In the genomic region with DNA sequence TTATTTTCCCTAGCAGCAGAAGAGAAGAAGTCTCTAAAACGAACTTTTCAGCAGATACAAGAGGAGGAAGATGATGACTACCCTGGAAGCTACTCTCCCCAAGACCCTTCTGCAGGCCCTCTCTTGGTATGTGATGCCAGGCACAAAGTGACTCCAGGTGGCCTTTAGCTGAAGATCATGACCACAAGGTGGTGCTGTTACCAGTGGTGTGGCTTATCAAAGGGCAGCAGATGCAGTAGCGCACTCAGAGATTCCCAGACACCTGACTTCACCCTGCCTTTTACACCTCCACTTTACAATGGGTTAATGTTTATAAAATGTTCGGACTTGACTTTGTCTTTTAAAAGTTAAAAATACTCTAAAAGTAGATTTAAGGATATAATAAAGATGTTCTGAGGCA, we compare ENCODE assay signal across 9 mouse cellular contexts. TPM values are rescaled to one million over a fixed set of nuclear protein-coding genes. Genes with fewer than 3 reads are reported as not detected.
A peak's percentile ranks its signal among the peaks of the same experiment; 100 is the strongest.
DNase-seq lines count a peak whose midpoint lies in the region; ATAC-seq and TF ChIP-seq lines count a peak whose summit lies in the region.
"Had no signal": no experiment of that assay in that cellular context is flagged by ENCODE, and none has a peak within 500 bp of the region (broad histone marks: within the 10 kb centered on the region; RNA-seq: fewer than 3 reads in every experiment).

No protein-coding gene starts in this region.

- peak; percentile 52; the same call in 1 of the 2 replicates for TF ChIP-seq CTCF in G1E (IDR thresholded peaks at IDR 0.05; ENCODE audit: low read depth, low read length)

- H3K4me3 ChIP-seq in G1E (ENCODE audit: low read depth, low read length), result no peak overlapping the region
- H3K4me3 ChIP-seq in limb, embryonic 10.5 days, result no peak overlapping the region
- H3K4me3 ChIP-seq in intestine, embryonic 16.5 days (ENCODE audit: low read length), result no peak overlapping the region
- H3K4me3 ChIP-seq: megakaryocyte, embryonic 14.5 days had no signal

- peaks cover 85% of the 10 kb centered on the region for H3K36me3 ChIP-seq in G1E (replicated peaks)
- H3K36me3 ChIP-seq in limb, embryonic 10.5 days, result peaks cover 94% of the 10 kb centered on the region
- peaks cover 22% of the 10 kb centered on the region for H3K36me3 ChIP-seq in intestine, embryonic 16.5 days (ENCODE audit: control insufficient read depth, insufficient read depth, low read length)

- WGBS in limb, embryonic 10.5 days, result 74% methylated on average over 3 of the region's 3 CpGs
- 61% methylated on average over 3 of the region's 3 CpGs for WGBS in intestine, embryonic 16.5 days

- peak; percentile 57 for DNase-seq in layer of hippocampus, adult 11-12 months (ENCODE audit: low spot score)
- no peak for DNase-seq in layer of hippocampus, adult 9-11 months
- no peak for DNase-seq in G1E (ENCODE audit: low spot score)
- peak; percentile 38 for DNase-seq in gastrocnemius, postnatal 14 days
- peak; percentile 61 for DNase-seq in limb, embryonic 10.5 days (ENCODE audit: low spot score)
- DNase-seq in retina, embryonic 14.5 days (ENCODE audit: low spot score), result peak; percentile 83

- no peak overlapping the region for H3K4me2 ChIP-seq in intestine, embryonic 16.5 days (ENCODE audit: low read depth, low read length)

- no peak overlapping the region for H3K9ac ChIP-seq in intestine, embryonic 16.5 days (ENCODE audit: low read depth, low read length)

- peaks cover 3% of the 10 kb centered on the region; the same call in 1 of the 2 replicates for H3K4me1 ChIP-seq in G1E (ENCODE audit: insufficient read depth, low read depth, low read length)
- no peaks in the 10 kb centered on the region for H3K4me1 ChIP-seq in limb, embryonic 10.5 days
- H3K4me1 ChIP-seq in intestine, embryonic 16.5 days (ENCODE audit: control insufficient read depth, insufficient read depth, low read length), result no peaks in the 10 kb centered on the region

- intact Hi-C loops in gastrocnemius, postnatal 14 days (cut with DNase I; ENCODE audit: low total_unique reads), result loop anchor here (1.0 to 5.0 kb wide), 2 partner anchors 10 to 154 kb away; no protein-coding TSS in a partner anchor

- no peak overlapping the region for H3K27ac ChIP-seq in limb, embryonic 10.5 days
- no peak overlapping the region for H3K27ac ChIP-seq in intestine, embryonic 16.5 days (ENCODE audit: low read length)

- no peaks in the 10 kb centered on the region for H3K27me3 ChIP-seq in G1E (ENCODE audit: insufficient read depth, low read length)
- no peaks in the 10 kb centered on the region for H3K27me3 ChIP-seq in limb, embryonic 10.5 days (ENCODE audit: low read depth, poor library complexity, severe bottlenecking)
- H3K27me3 ChIP-seq in intestine, embryonic 16.5 days (replicated peaks; ENCODE audit: control insufficient read depth, insufficient read depth, low read length), result no peaks in the 10 kb centered on the region
- H3K27me3 ChIP-seq: megakaryocyte, embryonic 14.5 days had no signal

- no peaks in the 10 kb centered on the region for H3K9me3 ChIP-seq in G1E (replicated peaks)
- no peaks in the 10 kb centered on the region for H3K9me3 ChIP-seq in limb, embryonic 10.5 days (replicated peaks)
- H3K9me3 ChIP-seq in intestine, embryonic 16.5 days (ENCODE audit: control insufficient read depth, low read length), result no peaks in the 10 kb centered on the region
- H3K9me3 ChIP-seq: megakaryocyte, embryonic 14.5 days had no signal

- ATAC-seq in G1E (ENCODE audit: extremely low read depth, insufficient number of reproducible peaks, low FRiP score, poor library complexity, severe bottlenecking), result peak; percentile 54; the same call in 1 of the 2 replicates
- ATAC-seq in cerebellum, adult (ENCODE audit: insufficient number of reproducible peaks, low FRiP score, low TSS enrichment), result peak; percentile 45; the same call in 1 of the 2 replicates
- no peak for ATAC-seq in intestine, embryonic 16.5 days

RNA-seq across cellular contexts. Expression of a gene that starts 19.6 kb away (rescaled TPM):
- total RNA-seq in G1E (2014; fragmentation: Nextera tagmentation) (37.9 and 45.8 TPM in 2 replicates), G1E (2017) (25.6 and 28.7 TPM in 2 replicates)
- 36.2 and 49.0 TPM in 2 replicates for polyA plus RNA-seq in G1E (2012)
- total RNA-seq in gastrocnemius, postnatal 14 days (2021), result 10 to 100 TPM; 24.8 to 28.9 TPM
- 54.8 and 64.4 TPM in 2 replicates for polyA plus RNA-seq in limb, embryonic 10.5 days (2016; fragmentation: Nextera tagmentation; extraction: Ambion mirVana)
- 33.0 and 34.2 TPM in 2 replicates for polyA plus RNA-seq in intestine, embryonic 16.5 days (2015; fragmentation: Nextera tagmentation; extraction: Ambion mirVana)

RNA-seq across cellular contexts. Expression of a gene that starts 19.7 kb away (rescaled TPM):
- total RNA-seq in G1E (2014; fragmentation: Nextera tagmentation), result 39.7 and 40.0 TPM in 2 replicates
- total RNA-seq in G1E (2017), result 24.7 and 24.8 TPM in 2 replicates
- polyA plus RNA-seq in G1E (2012), result 3.9 and 9.4 TPM in 2 replicates
- 10 to 100 TPM; 13.0 to 14.6 TPM for total RNA-seq in gastrocnemius, postnatal 14 days (2021)
- polyA plus RNA-seq in limb, embryonic 10.5 days (2016; fragmentation: Nextera tagmentation; extraction: Ambion mirVana), result 34.3 and 41.2 TPM in 2 replicates
- 18.4 and 20.2 TPM in 2 replicates for polyA plus RNA-seq in intestine, embryonic 16.5 days (2015; fragmentation: Nextera tagmentation; extraction: Ambion mirVana)

Comparison
In these comparisons a context has a peak if more than half of its experiments do, and no peak if none do; other contexts are left out.
1. DNase-seq: peak in layer of hippocampus, adult 11-12 months (single experiment), gastrocnemius, postnatal 14 days (single experiment), limb, embryonic 10.5 days (single experiment) and retina, embryonic 14.5 days (single experiment); none in layer of hippocampus, adult 9-11 months (single experiment) and G1E (single experiment).